Mouse (Mus musculus) ovary, postnatal 10 days (tissue): Measurements from ENCODE around the gene Disp1.

Experiments used
- DNase-seq: peaks from one replicate; pipeline ENCODE4 v3.0.0; 2022; ENCODE audit warnings: low spot score

The Disp1 gene

DNA sequence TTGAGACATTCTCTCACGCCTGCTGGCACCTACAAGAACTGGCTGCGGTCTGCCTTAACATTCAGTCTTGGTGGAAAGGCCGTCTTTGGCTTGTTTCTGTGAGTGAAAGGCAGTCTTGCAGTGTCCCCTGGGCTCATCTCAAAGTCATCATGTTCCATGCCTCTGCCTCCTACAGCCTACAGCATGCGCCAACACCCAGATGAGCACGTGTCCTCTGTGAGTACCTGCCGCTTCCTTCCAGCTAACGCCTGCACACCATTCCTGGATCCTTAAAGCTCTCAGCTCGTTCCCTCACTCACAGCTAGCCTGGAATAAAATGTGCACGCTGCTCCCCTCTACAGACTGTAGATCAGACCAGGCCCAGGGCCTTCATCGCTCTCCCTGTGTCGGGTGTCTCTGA, 60.3 kb downstream of the Disp1 start:
- no peak for DNase-seq

DNA sequence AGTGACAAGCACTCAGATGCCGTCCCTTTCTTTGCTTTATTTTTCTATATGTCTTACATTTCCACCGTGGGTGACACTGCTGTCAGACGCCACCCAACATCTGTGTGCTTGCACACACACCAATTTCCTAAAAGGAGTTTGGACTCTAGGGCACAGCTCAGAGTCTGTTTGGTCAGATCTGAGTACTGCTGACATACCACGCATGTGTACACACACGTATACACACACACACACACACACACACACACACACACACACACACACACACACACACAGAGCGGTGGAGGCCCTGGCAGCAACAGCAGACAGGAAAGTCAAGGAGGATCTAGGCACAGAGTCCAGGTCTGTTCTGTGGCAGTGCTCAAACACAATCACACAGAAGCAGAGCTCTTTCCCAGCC, 61.1 kb downstream of the Disp1 start:
- DNase-seq: no peak

DNA sequence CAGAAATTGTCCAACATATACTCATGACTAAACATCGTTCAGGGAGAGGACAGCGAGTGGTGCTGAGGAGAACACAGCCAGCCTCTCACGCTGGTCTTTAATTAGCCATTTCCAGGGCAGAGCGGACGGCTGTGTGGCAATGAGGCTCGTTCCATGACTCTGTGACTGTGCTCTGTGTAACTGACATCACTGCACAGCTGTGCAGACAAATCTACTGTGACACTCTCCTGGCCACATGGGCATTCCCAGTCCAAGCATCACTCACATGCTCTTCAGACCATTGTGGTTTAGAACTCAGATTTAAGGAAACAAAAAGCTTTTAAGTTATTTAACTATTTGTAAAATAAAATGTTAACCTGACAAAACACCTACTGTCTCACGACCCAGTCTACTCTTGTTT, 62.1 kb downstream of the Disp1 start:
- DNase-seq: no peak

DNA sequence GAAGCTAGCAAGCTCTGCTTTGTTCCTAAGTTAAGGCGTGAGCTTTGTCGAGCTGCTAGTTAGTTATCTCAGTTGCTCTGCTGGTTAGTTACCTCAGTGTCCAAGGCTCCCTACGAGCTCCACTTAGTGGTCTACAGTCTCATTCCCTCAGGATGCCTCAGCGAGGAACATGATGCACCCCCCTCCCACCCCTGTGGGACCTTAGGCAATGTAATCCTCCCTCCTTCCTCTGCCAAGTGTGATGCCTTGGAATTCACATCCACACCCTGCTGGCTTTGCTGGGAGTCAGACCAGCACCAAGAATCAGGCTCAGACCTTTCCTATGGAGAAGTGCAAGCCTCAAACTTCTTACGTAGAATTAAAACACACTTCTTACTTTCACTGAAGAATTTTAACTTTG, 65.7 kb downstream of the Disp1 start:
- no peak for DNase-seq

DNA sequence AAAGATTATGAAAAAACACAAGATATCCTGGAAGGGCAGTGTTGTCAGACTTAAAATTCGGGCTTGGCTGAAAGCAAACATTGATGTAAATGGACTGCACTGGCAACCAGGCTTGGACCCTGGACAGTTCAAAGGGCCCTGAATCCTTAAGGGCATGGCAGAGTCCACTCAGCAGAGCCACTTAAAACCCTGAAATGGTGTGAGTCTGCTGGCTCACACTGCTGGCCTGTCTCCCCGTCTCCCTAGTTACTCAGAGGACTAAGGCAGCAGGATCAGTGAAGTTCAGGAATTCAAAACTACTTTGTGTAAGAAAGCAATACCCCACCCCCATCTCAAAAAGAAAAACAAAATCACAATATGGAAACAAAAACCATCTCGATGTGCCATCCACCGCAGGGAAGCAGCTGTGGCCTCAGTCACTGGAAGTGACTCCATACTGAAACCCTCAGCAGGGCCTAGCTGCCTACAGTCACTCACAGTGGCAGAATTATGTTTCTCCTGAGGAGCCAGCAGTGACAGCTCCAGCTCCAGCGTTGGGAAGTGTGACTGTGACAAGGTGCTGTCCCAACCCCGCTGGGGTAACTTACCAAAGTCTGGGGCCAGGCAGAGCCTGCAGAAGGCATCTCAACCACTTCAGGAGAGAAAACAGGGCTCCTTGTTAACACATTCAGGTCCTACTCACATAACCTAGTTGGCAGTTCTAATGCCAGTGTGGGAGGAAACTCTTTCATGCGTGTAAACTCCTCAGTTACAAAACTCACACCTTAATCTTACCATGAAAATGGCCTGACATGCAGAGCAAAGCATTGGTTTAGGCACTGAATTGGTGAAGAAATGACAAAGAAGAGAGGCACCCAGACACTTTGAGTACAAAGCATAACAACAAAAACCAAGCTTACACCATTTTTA, 66.8 kb downstream of the Disp1 start:
- DNase-seq: no peak

DNA sequence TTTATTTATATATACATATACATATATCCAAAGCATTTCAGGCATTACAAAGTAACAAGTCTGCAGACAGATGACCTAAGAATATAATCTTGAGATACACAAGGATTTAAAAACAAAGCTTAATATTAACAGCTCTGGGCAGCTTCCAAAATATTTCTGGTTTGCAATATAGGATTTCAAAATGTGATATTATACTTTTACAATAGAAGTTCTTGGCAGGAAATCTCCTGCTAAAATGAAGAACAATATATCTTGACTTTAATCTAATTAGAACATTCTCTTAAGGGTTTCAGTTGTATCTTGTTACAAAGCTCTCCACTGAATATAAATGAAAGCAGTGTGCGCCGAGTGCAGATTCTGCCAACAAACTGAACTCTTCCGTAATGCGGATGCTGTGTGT, 68.0 kb downstream of the Disp1 start:
- no peak for DNase-seq

DNA sequence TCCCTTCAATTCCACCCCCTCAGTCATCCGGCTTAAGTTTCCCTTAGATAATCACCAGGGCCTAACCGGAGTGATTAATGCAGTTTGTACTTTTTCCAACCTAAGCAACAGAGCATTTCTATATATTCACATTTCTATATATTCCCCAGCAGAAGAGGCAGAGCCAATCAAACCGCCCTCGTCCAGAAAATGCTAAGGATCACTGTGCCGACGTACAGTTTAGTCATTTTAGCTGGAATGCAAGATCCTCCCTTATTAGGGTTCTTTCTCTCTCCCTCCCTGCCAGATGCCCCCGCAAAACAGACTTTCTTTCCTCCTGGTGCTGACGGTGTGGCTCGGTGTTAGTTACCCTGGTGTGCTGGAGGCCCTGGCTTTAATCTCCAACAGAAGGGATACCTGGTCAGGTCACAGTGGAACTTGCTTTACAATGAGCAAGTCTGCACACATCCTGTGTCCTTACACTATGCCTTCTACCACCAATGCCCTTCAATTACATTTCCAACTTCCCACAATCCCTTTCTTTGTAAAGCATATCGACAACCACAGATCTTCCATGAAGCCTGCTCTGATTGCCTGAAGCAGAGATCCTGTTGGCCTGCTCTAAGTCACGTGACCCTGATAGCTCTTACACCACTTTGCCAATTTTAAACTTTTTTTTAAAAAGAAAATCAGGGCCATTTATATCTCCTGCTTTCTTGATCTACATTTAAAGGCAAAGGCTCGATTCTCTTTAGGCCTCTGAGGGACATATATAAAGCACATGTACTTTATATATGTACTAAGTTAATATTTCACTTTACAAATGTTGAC, 69.6 kb downstream of the Disp1 start:
- no peak for DNase-seq

DNA sequence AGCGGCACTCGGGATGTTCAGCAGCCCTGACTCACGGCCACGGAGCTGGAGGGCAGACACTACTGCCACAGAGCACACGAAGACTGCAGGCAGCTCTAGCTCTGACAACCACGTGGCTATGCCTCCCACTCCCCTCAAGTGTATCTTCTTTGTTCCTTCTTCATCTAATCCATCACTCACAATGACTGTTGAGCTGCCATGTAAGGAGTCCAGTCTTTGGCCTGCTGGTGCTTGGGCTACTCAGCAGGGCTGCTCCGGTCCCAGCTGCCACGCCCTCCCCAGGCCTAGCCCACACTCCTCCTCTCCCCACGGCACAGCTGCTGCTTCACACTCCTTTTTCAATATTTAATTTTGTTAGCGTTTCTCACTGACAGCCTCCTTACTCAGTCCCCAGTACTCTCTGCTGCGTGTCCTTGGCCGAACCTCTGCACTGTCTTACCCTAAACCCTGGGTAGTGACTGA, 70.9 kb downstream of the Disp1 start:
- no peak for DNase-seq

DNA sequence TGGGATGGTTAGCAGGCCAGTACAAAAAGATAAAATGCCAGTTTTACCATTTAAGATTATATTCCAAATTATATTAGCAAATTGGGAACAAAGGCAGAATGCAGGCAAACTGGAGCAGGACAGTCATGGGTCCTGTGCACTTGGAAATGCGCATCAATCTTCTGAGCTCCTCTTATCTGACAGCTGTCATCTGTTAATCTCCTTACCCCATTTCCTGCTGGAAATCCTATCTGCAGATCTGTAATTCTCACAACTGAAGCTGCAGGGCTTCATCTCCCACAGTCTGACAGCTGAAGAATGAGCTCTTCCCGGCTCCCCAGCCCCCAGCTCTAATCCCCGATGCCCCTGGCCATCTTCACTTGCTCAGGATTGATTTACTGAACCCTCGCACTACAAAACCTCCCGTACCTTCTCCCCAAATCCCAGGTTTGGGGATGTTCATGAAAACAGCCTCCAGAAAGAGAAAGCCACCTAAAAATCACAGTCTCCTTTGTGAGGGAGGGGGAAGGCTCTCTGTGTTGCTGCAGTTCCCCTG, 71.7 kb downstream of the Disp1 start:
- no peak for DNase-seq

DNA sequence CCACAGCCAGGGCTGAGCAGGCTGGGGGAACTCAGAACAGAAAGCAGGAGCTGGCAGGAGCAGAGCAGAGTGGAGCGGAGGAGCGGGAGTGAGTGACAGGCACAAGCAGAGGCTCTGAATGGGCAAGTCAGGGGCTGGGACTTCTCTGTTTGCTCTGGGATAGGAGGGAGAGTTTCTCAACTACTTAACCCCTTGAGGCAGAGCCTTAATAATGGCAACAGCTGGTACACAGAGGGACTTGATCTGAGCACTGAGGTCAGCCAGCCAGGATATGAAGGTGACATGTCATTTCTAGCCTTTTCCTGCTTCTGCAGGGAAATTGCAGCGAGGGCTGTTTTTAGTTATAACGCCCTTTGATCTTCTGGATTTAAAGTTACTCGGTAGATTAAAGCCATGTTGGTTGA, 73.9 kb downstream of the Disp1 start:
- peak; percentile 24 for DNase-seq

DNA sequence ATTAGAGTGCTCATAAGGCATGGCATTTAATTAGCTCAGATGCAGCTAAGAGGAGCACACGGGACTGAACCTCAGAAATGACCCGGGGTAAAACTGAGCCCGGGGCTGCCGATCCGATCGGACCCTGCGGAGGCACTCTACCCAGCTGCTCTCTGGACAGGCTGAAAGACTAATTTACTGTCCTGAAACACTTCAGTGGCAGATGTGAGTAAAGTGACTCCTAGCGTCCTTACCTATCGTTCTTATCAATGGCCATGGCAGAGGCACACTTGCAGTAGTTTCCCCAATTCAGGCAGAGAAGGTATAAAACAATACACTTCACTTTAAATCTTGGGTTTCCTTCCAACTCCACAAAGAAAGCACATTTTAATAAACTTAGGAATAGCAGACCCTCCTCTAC, 74.5 kb downstream of the Disp1 start:
- no peak for DNase-seq

DNA sequence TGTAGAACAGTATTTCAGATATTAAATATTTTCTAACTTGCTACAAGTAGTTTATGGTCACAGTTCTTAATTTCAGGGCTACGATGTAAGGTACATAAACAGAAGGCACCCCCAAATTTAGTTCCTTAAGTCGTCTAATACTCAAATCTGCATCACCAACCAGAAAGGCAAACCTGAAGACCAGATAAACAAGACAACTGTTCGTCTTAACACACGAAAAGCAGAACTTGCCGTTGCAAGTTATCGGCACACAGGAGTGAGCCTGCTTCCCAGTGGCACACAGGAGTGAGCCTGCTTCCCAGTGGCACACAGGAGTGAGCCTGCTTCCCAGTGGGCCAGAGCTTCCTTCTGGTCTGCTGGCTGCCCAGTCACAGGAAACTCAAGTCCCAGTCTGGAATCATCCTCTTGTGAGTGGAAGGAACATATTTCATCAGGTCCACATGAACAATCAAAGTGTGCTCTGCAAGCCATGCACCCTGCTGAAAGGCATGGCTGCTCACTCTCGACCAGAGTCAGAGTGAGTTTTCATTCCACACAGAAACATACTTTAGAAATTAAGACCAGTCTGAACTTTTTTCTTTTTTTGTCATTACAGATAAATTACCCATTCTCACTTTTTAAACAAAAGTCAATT, 75.1 kb downstream of the Disp1 start:
- no peak for DNase-seq

DNA sequence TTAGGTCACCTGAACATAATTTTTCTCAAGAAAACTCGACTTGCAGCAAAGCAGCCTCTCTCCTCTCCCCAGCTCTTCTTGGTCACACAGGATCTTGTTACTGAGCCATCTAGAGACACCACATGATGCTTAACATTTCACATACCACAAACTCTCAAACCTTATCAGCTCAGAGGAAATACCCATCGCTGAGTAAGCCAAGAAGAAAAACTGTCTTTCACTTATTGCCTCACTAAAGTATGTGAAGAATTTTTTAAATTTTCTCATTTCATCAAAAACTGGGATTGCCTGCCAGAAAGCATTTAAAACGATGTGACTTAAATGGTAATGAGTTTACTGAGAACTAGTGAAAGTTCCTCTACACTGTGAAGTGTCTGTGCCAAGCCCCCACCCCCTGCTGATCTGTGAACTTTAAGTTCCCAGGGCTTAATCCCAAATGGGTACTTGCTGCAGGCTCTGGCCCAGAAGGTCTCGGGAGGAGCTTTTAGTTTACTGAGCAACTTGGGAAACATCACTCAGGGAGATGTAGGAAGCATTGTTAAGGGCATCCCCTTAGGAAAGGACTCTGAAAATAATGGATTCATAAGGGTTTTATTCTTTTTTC, 76.6 kb downstream of the Disp1 start:
- no peak for DNase-seq

DNA sequence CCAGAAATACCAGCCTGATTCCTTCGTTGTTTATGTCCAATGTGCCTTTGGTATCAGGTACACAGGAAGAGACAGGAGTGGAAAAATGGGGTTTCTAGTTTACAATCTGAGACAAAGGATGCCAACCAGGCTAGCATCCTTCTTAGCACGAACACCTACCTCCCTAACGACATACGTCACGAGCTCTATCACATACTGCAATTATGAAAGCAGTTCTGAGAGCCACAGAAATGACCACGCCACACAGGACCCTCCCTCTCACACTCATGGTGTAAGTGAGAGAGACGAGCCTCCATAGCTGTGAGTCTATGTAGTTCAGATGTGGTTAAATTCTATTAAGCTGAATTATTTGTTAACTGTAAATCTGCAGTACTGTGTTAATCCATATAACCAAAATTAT, 78.1 kb downstream of the Disp1 start:
- DNase-seq: no peak

DNA sequence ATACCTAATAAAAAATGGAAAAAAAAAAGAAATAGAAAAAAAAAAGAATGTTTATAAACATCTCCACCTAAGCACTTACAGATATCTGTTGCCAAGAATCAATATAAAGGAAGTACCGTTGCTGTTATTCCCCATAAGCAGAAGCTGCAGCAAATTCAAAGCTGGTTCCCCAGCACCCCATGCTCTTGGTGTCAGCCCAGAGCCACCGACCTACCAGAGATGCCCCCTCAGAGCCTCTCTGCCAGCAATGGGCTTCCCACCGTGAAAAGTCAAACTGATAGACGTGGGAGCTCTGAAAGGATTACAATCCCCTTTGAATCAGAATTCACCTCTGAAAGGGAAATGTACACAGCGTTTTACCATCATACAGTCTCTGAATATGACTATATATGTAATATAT, 78.8 kb downstream of the Disp1 start:
- no peak for DNase-seq

DNA sequence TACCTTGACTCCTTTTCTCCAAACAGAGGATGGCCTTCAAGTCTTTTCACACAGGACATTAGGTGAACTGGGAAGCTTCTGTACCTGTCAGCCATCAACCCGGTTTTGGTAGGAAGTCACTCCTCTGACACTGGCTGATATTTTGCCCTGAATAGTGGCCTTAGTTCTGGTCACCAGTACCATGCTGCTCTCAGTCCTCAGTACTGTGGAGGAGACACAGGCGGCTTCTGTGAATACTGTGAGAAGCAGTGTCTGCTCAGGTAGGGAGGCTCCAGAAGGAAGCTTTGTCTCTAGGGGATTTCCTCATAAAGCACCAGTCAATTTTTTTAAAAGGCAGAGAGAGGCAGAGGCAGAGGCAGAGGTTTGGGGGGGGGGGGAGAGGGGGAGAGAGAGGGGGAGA, 80.0 kb downstream of the Disp1 start:
- no peak for DNase-seq

DNA sequence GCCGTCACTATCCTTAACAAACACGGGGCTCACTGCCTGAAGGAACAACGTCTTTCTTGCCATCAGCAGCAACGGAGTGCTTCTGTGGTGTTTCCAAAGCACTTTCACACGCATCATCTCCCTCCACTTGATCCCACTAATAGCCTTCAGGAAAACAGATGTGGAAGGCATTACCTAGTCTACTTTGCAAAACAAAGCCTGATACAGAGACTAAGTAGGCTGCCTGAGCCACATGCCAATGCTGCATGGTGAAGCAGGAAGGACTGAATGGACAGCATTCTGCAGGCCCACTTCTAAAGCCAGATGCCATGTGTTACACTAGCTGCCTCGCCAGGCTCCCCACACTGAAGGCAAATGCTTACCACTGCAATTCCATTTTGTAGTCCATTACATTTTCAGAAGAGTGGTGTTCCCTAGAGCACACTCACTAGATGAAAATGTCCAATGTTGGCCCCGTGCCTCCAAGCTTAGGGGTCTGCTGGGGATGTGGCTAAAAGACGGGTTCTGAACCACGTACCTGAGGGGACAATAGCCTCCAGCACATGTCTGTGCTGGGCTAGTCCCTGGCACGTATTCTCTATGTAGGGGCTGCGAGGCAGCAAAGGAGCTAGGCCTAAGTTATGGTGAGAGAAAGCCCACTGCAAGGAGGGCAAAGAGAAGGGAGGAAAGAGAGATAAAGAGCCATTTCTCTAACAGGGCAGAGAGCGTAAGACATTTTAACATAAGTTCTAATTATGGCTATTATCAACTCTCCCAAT, 80.6 kb downstream of the Disp1 start:
- DNase-seq: no peak

DNA sequence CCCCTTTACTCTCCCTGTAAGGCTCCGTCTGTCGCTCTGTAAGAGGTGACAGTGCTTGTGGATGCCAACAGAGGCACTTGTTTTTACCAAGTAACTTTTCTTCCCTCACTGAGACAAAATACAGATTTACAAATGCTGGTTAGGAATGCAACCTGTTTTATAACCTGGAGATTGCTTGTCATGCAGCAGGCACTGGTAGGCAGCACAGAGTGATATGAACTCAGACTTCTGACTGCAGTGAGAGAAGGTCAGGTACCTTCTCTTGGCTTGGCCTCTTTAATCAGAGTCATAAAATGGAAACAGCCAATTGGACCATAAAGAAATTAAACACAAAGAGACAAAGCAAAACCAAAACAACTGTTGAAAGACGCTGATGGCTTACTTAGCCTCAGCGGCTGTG, 83.2 kb downstream of the Disp1 start:
- no peak for DNase-seq

DNA sequence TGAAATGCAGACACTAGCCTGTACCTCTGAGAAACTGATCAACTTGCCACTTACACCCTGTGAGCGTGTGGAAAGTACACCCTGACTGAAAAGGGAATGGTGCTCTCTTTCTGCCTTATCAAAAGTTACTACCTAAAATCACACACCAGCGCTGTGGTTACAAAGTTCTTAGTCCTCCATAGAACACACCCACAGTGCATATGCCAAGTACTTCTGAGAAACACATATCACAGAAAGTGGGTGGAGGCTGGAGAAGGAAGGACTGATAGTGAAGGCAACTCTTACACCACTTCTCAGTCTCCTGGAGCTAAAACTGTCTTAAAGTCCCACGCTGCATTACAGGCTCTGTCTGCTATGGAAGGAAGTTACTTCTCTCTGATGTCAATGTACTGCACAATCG, 86.9 kb downstream of the Disp1 start:
- no peak for DNase-seq

DNA sequence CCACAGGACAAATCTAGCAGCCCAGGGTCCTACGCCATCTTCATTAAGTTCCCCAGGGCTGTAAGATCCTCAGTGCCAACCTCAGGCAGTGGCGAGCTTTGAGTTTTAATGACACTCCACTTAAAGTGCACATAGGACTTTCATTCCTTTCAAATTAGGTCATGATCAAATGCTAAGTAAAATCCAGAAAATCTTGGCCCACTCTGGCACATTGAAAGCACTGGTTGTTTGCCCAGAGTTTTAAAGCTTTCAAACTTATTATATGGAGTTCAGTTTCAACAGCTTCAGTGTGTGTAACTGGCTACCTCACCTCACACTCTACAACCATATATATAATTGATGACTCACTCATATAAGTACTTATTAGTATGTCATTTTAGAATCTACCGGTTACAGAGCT, 87.9 kb downstream of the Disp1 start:
- no peak for DNase-seq

DNA sequence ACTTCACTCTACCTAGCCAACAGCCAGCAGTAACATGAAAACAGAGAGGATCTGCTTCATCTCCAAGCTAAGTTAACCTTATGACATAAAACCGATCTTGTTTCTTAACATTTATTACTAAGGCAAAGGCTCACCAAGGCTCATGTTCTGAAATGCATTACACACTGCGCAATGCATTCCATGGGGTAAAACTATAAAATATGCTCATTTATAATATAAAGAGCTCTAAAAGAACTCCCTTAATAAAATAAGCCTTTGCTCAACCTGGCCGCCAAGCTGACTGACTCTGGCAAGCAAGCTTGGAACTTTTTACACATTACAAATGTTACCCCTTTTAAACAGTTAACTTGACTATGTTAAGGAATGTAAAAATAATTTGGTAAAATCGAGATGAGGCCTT, 94.1 kb downstream of the Disp1 start:
- no peak for DNase-seq
